Mouse (Mus musculus) inflammation-experienced regulatory T-cells, adult 16 weeks (primary cell): Measurements from ENCODE around the gene Slc10a7. TPM values are rescaled to one million over a fixed set of nuclear protein-coding genes. Genes with fewer than 3 reads are reported as not detected.

ENCODE experiments used
- polyA plus RNA-seq: library from polyadenylated mRNA; unstranded; fragments of 100-300 nt; shearing (Covaris generic); gene quantifications from one replicate; pipeline ENCODE4 v1.2.1, GENCODE M21; 2017

Gene Slc10a7
- polyA plus RNA-seq = 23.0 TPM

GRCm38 (mm10) chr8:78509273-78510031 is at the start of gene Slc10a7:
Gene Slc10a7, plus strand, starts transcription at chr8:78509346.

GRCm38 (mm10) chr8:78508719-78509272 is 350 bp upstream of the Slc10a7 start, which contains the start of gene Rbmxl1:
Gene Rbmxl1, minus strand, starts transcription at chr8:78508898.

Other genes with a start within 250 kb of the Slc10a7 start
- gene Pou4f2, start 72.7 kb upstream of the Slc10a7 start, polyA plus RNA-seq = not detected
- 115 TPM for gene Rbmxl1, start 448 bp upstream of the Slc10a7 start, polyA plus RNA-seq